Mouse (Mus musculus) forebrain, embryonic 13.5 days (tissue): ENCODE data around the gene Clic5. TPM values are rescaled to one million over a fixed set of nuclear protein-coding genes. Genes with fewer than 3 reads are reported as not detected.

Source experiments
- ATAC-seq: fragments of 200-750 bp; cut with Nextera tagmentation; 2 replicates; pipeline ENCODE4 v1.8.0; 2017
- H3K27ac ChIP-seq: fragments of 300-500 bp; sonication (generic); 2 replicates; pipeline ENCODE4 v1.5.1; 2015; ENCODE audit warnings: inconsistent platforms, mild to moderate bottlenecking, moderate library complexity
- H3K27me3 ChIP-seq: fragments of 300-500 bp; sonication (generic); 2 replicates; pipeline ENCODE4 v1.6.1; 2015; ENCODE audit warnings: mild to moderate bottlenecking, inconsistent platforms
- H3K36me3 ChIP-seq: fragments of 300-500 bp; sonication (generic); 2 replicates; pipeline ENCODE4 v1.6.1; 2015; ENCODE audit warnings: mild to moderate bottlenecking, inconsistent platforms; ENCODE audit not compliant: poor library complexity, severe bottlenecking
- H3K4me1 ChIP-seq: fragments of 300-500 bp; sonication (generic); 2 replicates; pipeline ENCODE4 v1.6.1; 2015; ENCODE audit warnings: inconsistent platforms
- H3K4me2 ChIP-seq: fragments of 300-500 bp; sonication (generic); 2 replicates; pipeline ENCODE4 v1.6.1; 2015; ENCODE audit warnings: inconsistent platforms, mild to moderate bottlenecking, moderate library complexity
- H3K4me3 ChIP-seq: fragments of 300-500 bp; sonication (generic); 2 replicates; pipeline ENCODE4 v1.5.1; 2015; ENCODE audit warnings: mild to moderate bottlenecking, inconsistent platforms
- H3K9ac ChIP-seq: fragments of 300-500 bp; sonication (generic); 2 replicates; pipeline ENCODE4 v1.6.1; 2015; ENCODE audit warnings: mild to moderate bottlenecking, inconsistent platforms
- H3K9me3 ChIP-seq: fragments of 300-500 bp; sonication (generic); replicated peaks from 2 replicates; pipeline ENCODE4 v1.6.1; 2016; ENCODE audit warnings: inconsistent platforms
- WGBS: fragments of 180-500 bp; shearing (Covaris S2); methylation state at CpG from one replicate; pipeline ENCODE4 v1.1.7; 2015; 5-methylcytosine and 5-hydroxymethylcytosine counted together
- polyA plus RNA-seq: library from polyadenylated mRNA; unstranded; fragments of >200 nt; fragmentation: Nextera tagmentation; extraction: Ambion mirVana; gene quantifications from 2 replicates; pipeline ENCODE4 v1.2.1, GENCODE M21; 2015

The Clic5 gene
- 0.04 and 0.09 TPM in 2 replicates for polyA plus RNA-seq

GRCm38 (mm10) chr17:44188042-44188768, at the start of gene Clic5:
TSS of gene Clic5 (plus strand) at chr17:44188584.
- Histone ChIP-seq H3K4me3 (peak within 1 kb of the TSS; percentile 39), H3K36me3 (no peaks in the 10 kb centered on the region), H3K9me3 (no peaks in the 10 kb centered on the region), H3K9ac (peak within 1 kb of the TSS; percentile 51), H3K4me2 (peak within 1 kb of the TSS; percentile 76), H3K27ac (no peak within 1 kb of the TSS), H3K27me3 (peaks cover 34% of the 10 kb centered on the region), H3K4me1 (peaks cover 16% of the 10 kb centered on the region)
- 3% methylated on average over 24 of the region's 24 CpGs for WGBS
- peak; percentile 41; the same call in 1 of the 2 replicates for ATAC-seq

- Histone ChIP-seq H3K27ac (no peak overlapping the region), H3K9me3 (no peaks in the 10 kb centered on the region), H3K4me2 (no peak overlapping the region), H3K27me3 (no peaks in the 10 kb centered on the region), H3K4me3 (no peak overlapping the region), H3K4me1 (no peaks in the 10 kb centered on the region), H3K9ac (no peak overlapping the region), H3K36me3 (no peaks in the 10 kb centered on the region)
- 75% methylated on average over 1 of the region's 1 CpGs for WGBS
- ATAC-seq, result no peak
These were observed 42.6 kb upstream of the Clic5 start for GRCm38 (mm10) chr17:44145806-44146205.

- Histone ChIP-seq H3K4me2 (no peak overlapping the region), H3K4me1 (no peaks in the 10 kb centered on the region), H3K4me3 (no peak overlapping the region), H3K27me3 (no peaks in the 10 kb centered on the region), H3K36me3 (no peaks in the 10 kb centered on the region), H3K9me3 (no peaks in the 10 kb centered on the region), H3K9ac (no peak overlapping the region), H3K27ac (no peak overlapping the region)
- WGBS, result 93% methylated on average over 5 of the region's 5 CpGs
- ATAC-seq, result no peak
These were observed 40.1 kb upstream of the Clic5 start for GRCm38 (mm10) chr17:44148109-44148846.

DNA sequence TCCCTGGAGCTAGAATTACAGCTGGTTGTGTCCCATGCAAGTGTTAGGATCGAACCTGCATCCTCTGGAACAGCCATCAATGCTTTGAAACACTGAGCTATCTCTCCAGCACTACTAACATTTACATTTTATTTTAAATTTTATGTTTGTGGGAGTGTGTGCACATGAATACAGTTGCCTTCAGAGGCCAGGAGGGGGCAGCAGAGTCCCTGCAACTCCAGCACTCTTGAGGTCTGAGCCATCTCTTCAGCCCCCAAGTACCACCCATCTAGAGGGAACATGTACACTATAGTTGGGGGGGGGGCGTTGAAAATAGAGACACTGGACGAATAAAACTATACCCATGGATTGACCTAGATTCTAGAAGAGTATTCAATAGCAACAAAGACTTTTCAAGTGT, 37.3 kb upstream of the Clic5 start:
- 68% methylated on average over 3 of the region's 3 CpGs for WGBS
- no peak overlapping the region for H3K27ac ChIP-seq
- H3K4me1 ChIP-seq, result no peaks in the 10 kb centered on the region
- no peak for ATAC-seq
- H3K4me2 ChIP-seq, result no peak overlapping the region
- no peak overlapping the region for H3K4me3 ChIP-seq
- H3K36me3 ChIP-seq, result no peaks in the 10 kb centered on the region
- no peaks in the 10 kb centered on the region for H3K27me3 ChIP-seq
- H3K9ac ChIP-seq, result no peak overlapping the region
- H3K9me3 ChIP-seq, result no peaks in the 10 kb centered on the region

GRCm38 (mm10) chr17:44151889-44152288, 36.5 kb upstream of the Clic5 start:
- 90% methylated on average over 8 of the region's 8 CpGs for WGBS

GRCm38 (mm10) chr17:44153871-44154270, 34.5 kb upstream of the Clic5 start:
- Histone ChIP-seq H3K4me2 (no peak overlapping the region), H3K9me3 (no peaks in the 10 kb centered on the region), H3K36me3 (no peaks in the 10 kb centered on the region), H3K27ac (no peak overlapping the region), H3K4me3 (no peak overlapping the region), H3K9ac (no peak overlapping the region), H3K4me1 (no peaks in the 10 kb centered on the region), H3K27me3 (peaks cover 3% of the 10 kb centered on the region; the same call in 1 of the 2 replicates)
- WGBS, result 52% methylated on average over 5 of the region's 5 CpGs
- ATAC-seq, result no peak

More at GRCm38 (mm10) chr17:44151889-44152288, 36.5 kb upstream of the Clic5 start:
- H3K4me2 ChIP-seq, result no peak overlapping the region
- no peak for ATAC-seq
- H3K4me1 ChIP-seq, result no peaks in the 10 kb centered on the region
- no peak overlapping the region for H3K4me3 ChIP-seq
- H3K9ac ChIP-seq, result no peak overlapping the region
- H3K36me3 ChIP-seq, result no peaks in the 10 kb centered on the region
- H3K27me3 ChIP-seq, result no peaks in the 10 kb centered on the region
- no peaks in the 10 kb centered on the region for H3K9me3 ChIP-seq
- H3K27ac ChIP-seq, result no peak overlapping the region

DNA sequence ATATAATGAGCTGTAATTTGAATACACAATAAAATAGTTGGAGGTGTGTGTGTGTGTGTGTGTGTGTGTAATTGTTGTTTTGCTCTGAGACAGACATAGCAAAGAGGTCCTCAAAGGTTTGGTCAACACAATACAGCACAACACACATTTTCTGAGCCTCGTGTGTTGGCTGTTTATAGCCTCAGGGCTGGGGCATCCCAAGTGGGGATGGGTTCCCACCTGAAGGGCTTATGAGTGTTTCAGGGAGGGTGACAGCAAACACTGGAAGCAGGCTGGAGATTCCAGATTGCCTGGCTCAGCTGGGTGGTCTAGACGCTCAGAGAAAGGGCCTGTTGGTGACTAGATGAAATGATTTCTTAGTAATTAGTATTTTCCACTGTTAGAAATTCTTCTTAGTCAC, 33.2 kb upstream of the Clic5 start:
- no peak overlapping the region for H3K4me3 ChIP-seq
- no peak overlapping the region for H3K9ac ChIP-seq
- no peaks in the 10 kb centered on the region for H3K9me3 ChIP-seq
- 60% methylated on average over 2 of the region's 2 CpGs for WGBS
- H3K27ac ChIP-seq, result no peak overlapping the region
- H3K27me3 ChIP-seq, result peaks cover 3% of the 10 kb centered on the region; the same call in 1 of the 2 replicates
- no peaks in the 10 kb centered on the region for H3K36me3 ChIP-seq
- ATAC-seq, result no peak
- no peak overlapping the region for H3K4me2 ChIP-seq
- no peaks in the 10 kb centered on the region for H3K4me1 ChIP-seq

DNA sequence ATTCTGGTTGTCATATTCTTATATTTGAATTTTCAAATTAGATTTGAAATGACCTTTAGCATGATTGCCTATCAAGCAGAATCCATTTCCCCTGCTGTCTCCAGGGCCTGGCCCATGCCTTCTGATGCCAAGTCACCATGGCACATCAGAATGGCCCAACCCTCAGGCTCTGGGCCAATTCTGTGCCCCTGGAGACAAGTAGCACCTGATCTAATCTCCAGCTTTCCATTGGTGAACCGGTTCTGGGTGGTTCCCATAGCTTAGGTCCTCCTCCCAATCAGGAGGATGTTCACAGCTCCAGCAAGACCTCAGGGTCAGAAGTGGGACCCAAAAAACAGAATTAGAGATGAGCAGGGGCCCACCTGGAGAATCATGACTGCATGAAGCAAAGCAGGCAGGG, 30.2 kb upstream of the Clic5 start:
- WGBS, result 50% methylated on average over 1 of the region's 1 CpGs
- Histone ChIP-seq H3K4me2 (no peak overlapping the region), H3K9me3 (no peaks in the 10 kb centered on the region), H3K4me3 (no peak overlapping the region), H3K27ac (no peak overlapping the region), H3K27me3 (peaks cover 3% of the 10 kb centered on the region; the same call in 1 of the 2 replicates), H3K36me3 (no peaks in the 10 kb centered on the region), H3K4me1 (no peaks in the 10 kb centered on the region), H3K9ac (no peak overlapping the region)
- ATAC-seq, result no peak

DNA sequence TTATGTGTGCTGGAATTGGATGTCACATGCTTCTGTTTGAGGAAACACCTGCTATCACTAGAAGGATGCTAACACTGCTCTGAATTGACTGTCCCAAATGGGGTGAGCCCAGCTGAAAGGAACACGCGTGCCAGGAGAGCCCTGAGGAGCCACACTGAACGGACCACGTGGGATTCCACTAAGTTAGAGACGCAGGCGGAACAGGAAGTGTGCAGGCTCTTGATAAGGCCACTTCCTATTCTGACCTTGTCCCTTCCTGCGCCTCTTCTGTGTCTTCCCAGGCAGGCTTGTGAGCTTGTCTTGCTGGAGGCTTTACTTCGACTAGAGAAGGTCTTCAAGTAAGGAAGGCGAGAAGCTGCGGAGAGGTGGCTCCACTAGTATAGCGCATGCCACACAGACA, 27.9 kb upstream of the Clic5 start:
- ATAC-seq, result no peak
- no peaks in the 10 kb centered on the region for H3K4me1 ChIP-seq
- H3K9ac ChIP-seq, result no peak overlapping the region
- no peak overlapping the region for H3K4me3 ChIP-seq
- H3K27me3 ChIP-seq, result peaks cover 3% of the 10 kb centered on the region; the same call in 1 of the 2 replicates
- H3K27ac ChIP-seq, result no peak overlapping the region
- no peaks in the 10 kb centered on the region for H3K9me3 ChIP-seq
- no peak overlapping the region for H3K4me2 ChIP-seq
- no peaks in the 10 kb centered on the region for H3K36me3 ChIP-seq
- 95% methylated on average over 11 of the region's 11 CpGs for WGBS

- Histone ChIP-seq H3K4me3 (no peak overlapping the region), H3K4me2 (no peak overlapping the region), H3K27ac (no peak overlapping the region), H3K27me3 (peaks cover 3% of the 10 kb centered on the region; the same call in 1 of the 2 replicates), H3K36me3 (no peaks in the 10 kb centered on the region), H3K4me1 (no peaks in the 10 kb centered on the region), H3K9ac (no peak overlapping the region), H3K9me3 (no peaks in the 10 kb centered on the region)
- ATAC-seq, result no peak
- 64% methylated on average over 5 of the region's 5 CpGs for WGBS
These were observed 25.9 kb upstream of the Clic5 start for GRCm38 (mm10) chr17:44162514-44162913.

- H3K36me3 ChIP-seq, result no peaks in the 10 kb centered on the region
- WGBS, result 81% methylated on average over 5 of the region's 5 CpGs
- H3K4me3 ChIP-seq, result no peak overlapping the region
- H3K27me3 ChIP-seq, result peaks cover 3% of the 10 kb centered on the region; the same call in 1 of the 2 replicates
- H3K4me2 ChIP-seq, result no peak overlapping the region
- H3K9me3 ChIP-seq, result no peaks in the 10 kb centered on the region
- H3K9ac ChIP-seq, result no peak overlapping the region
- H3K4me1 ChIP-seq, result no peaks in the 10 kb centered on the region
- no peak overlapping the region for H3K27ac ChIP-seq
- no peak for ATAC-seq
These were observed 25.4 kb upstream of the Clic5 start for GRCm38 (mm10) chr17:44162935-44163334.

- H3K4me2 ChIP-seq, result no peak overlapping the region
- no peak overlapping the region for H3K27ac ChIP-seq
- no peaks in the 10 kb centered on the region for H3K27me3 ChIP-seq
- 81% methylated on average over 11 of the region's 11 CpGs for WGBS
- H3K9ac ChIP-seq, result no peak overlapping the region
- no peak for ATAC-seq
- no peaks in the 10 kb centered on the region for H3K36me3 ChIP-seq
- no peak overlapping the region for H3K4me3 ChIP-seq
- H3K4me1 ChIP-seq, result no peaks in the 10 kb centered on the region
- H3K9me3 ChIP-seq, result no peaks in the 10 kb centered on the region
These were observed 22.5 kb upstream of the Clic5 start for GRCm38 (mm10) chr17:44165730-44166347.
